8 mouse cellular contexts compared by ENCODE assay signal in the genomic region with DNA sequence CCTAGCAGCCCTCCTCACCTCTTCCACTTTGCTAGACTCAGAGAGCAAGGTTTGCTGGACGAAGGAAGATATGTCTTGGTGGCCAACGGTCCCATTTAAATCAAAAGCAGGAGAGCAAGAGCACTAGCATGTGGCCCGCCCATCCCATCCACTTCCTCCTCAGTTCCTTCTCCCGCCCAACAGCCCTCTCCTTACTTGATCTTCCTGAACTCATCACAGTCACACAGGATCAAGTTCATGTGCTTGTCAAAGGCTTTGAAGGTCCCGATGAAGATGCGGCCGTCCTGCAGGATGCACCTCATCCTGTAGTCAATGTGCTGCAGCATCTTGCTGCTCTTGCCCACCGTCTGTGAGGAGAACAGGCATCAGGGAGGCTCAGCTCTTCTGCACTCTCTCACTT. TPM values are rescaled to one million over a fixed set of nuclear protein-coding genes. Genes with fewer than 3 reads are reported as not detected.
DNase-seq lines count a peak whose midpoint lies in the region; ATAC-seq and TF ChIP-seq lines count a peak whose summit lies in the region.

No protein-coding gene starts in this region.

- H3K36me3 ChIP-seq in heart, adult 2 months (ENCODE audit: control insufficient read depth, insufficient read depth, low read length): peaks cover 29% of the 10 kb centered on the region
- H3K36me3 ChIP-seq in embryonic facial prominence, embryonic 10.5 days (replicated peaks): peaks cover 55% of the 10 kb centered on the region
- peaks cover 52% of the 10 kb centered on the region for H3K36me3 ChIP-seq in hindbrain, embryonic 14.5 days (replicated peaks; ENCODE audit: control insufficient read depth, insufficient read depth)
- peaks cover 34% of the 10 kb centered on the region for H3K36me3 ChIP-seq in midbrain, embryonic 11.5 days (ENCODE audit: control insufficient read depth, insufficient read depth, low read length)

- no peak overlapping the region for H3K4me3 ChIP-seq in heart, adult 2 months
- H3K4me3 ChIP-seq in embryonic facial prominence, embryonic 10.5 days: peak overlapping the region; percentile 100
- no peak overlapping the region for H3K4me3 ChIP-seq in hindbrain, embryonic 14.5 days (replicated peaks; ENCODE audit: low read length)
- H3K4me3 ChIP-seq in midbrain, embryonic 11.5 days (ENCODE audit: low read depth, low read length): no peak overlapping the region

- TF ChIP-seq POLR2A in heart, adult 2 months (IDR thresholded peaks at IDR 0.05; ENCODE audit: insufficient read depth, low read depth, low read length): no peak

- intact Hi-C loops in heart, adult 2 months (cut with DNase I): loop anchor here (5.0 kb wide), 2 partner anchors 95 to 375 kb away; partner anchors contain the start of genes Nop56 and Stk35
- intact Hi-C loops in heart, postnatal 25 days (cut with DNase I): loop anchor here (10.0 kb wide), 1 partner anchor 238 kb away; no protein-coding TSS in a partner anchor

- peaks cover 9% of the 10 kb centered on the region for H3K4me1 ChIP-seq in heart, adult 2 months (ENCODE audit: control insufficient read depth, insufficient read depth, low read length)
- peaks cover 17% of the 10 kb centered on the region for H3K4me1 ChIP-seq in embryonic facial prominence, embryonic 10.5 days
- peaks cover 19% of the 10 kb centered on the region for H3K4me1 ChIP-seq in hindbrain, embryonic 14.5 days (replicated peaks; ENCODE audit: control insufficient read depth, insufficient read depth, low read length)
- peaks cover 12% of the 10 kb centered on the region for H3K4me1 ChIP-seq in midbrain, embryonic 11.5 days (ENCODE audit: control insufficient read depth, insufficient read depth, low read length)

- no peak for TF ChIP-seq CTCF in heart, adult 2 months (IDR thresholded peaks at IDR 0.05)

- 0 out of 2 replicates have a peak overlapping the region, but pooled peaks have one; percentile 36 for H3K9ac ChIP-seq in heart, adult 2 months (ENCODE audit: low read depth, low read length)
- H3K9ac ChIP-seq in hindbrain, embryonic 14.5 days: peak overlapping the region; percentile 98
- H3K9ac ChIP-seq in midbrain, embryonic 11.5 days (ENCODE audit: low read length): peak overlapping the region; percentile 100; the same call in 1 of the 2 replicates

- ATAC-seq in hindbrain, embryonic 14.5 days (ENCODE audit: low FRiP score): no peak
- ATAC-seq in midbrain, embryonic 11.5 days (ENCODE audit: low FRiP score): no peak

- no peaks in the 10 kb centered on the region for H3K9me3 ChIP-seq in embryonic facial prominence, embryonic 10.5 days
- no peaks in the 10 kb centered on the region for H3K9me3 ChIP-seq in hindbrain, embryonic 14.5 days (ENCODE audit: control insufficient read depth, low read length)
- no peaks in the 10 kb centered on the region for H3K9me3 ChIP-seq in midbrain, embryonic 11.5 days (ENCODE audit: control insufficient read depth, low read length)

- no peak for DNase-seq in heart, adult 2 months
- DNase-seq in heart, postnatal 25 days (ENCODE audit: low spot score): no peak
- DNase-seq in embryonic facial prominence, embryonic 10.5 days (ENCODE audit: low spot score): no peak
- no peak for DNase-seq in hindbrain, embryonic 14.5 days (ENCODE audit: low spot score)
- DNase-seq in midbrain, embryonic 11.5 days (ENCODE audit: low spot score, missing footprints): peak; percentile 78
- no peak for DNase-seq in adrenal gland, adult 2 months
- DNase-seq in right cerebral cortex, postnatal 4 days: no peak
- DNase-seq in kidney, postnatal 14 days: no peak

- peak overlapping the region; percentile 75; the same call in 1 of the 2 replicates for H3K4me2 ChIP-seq in hindbrain, embryonic 14.5 days (replicated peaks)
- H3K4me2 ChIP-seq in midbrain, embryonic 11.5 days: peak overlapping the region; percentile 77

- no peaks in the 10 kb centered on the region for H3K27me3 ChIP-seq in heart, adult 2 months (ENCODE audit: control insufficient read depth, insufficient read depth, low read length)
- H3K27me3 ChIP-seq in embryonic facial prominence, embryonic 10.5 days (replicated peaks; ENCODE audit: low read depth, poor library complexity, severe bottlenecking): no peaks in the 10 kb centered on the region
- H3K27me3 ChIP-seq in hindbrain, embryonic 14.5 days (ENCODE audit: control insufficient read depth, insufficient read depth, low read length): no peaks in the 10 kb centered on the region
- no peaks in the 10 kb centered on the region for H3K27me3 ChIP-seq in midbrain, embryonic 11.5 days (ENCODE audit: control insufficient read depth, insufficient read depth, low read length)

- peaks cover 4% of the 10 kb centered on the region; the same call in 1 of the 2 replicates for H3K79me2 ChIP-seq in heart, adult 2 months (replicated peaks; ENCODE audit: control insufficient read depth, insufficient read depth, low read length)

- H3K27ac ChIP-seq in heart, adult 2 months: no peak overlapping the region
- H3K27ac ChIP-seq in embryonic facial prominence, embryonic 10.5 days (replicated peaks): no peak overlapping the region
- H3K27ac ChIP-seq in hindbrain, embryonic 14.5 days: no peak overlapping the region
- no peak overlapping the region for H3K27ac ChIP-seq in midbrain, embryonic 11.5 days (ENCODE audit: low read depth, low read length)

- TF ChIP-seq EP300 in heart, adult 2 months (IDR thresholded peaks at IDR 0.05; ENCODE audit: insufficient read depth, low read depth, low read length): no peak

- 40% methylated on average over 8 of the region's 8 CpGs for WGBS in heart, adult 2 months
- WGBS in embryonic facial prominence, embryonic 10.5 days: 80% methylated on average over 8 of the region's 8 CpGs
- 79% methylated on average over 8 of the region's 8 CpGs for WGBS in hindbrain, embryonic 14.5 days
- WGBS in midbrain, embryonic 11.5 days: 83% methylated on average over 8 of the region's 8 CpGs

RNA-seq across cellular contexts. Expression of gene Snrpb, which starts 2.4 kb away (rescaled TPM):
- total RNA-seq in heart, adult 2 months (2021): 100 to 1,000 TPM; 124 to 141 TPM
- 110 and 135 TPM in 2 replicates for polyA plus RNA-seq in heart, adult 2 months (2012; rRNA removed)
- 100 to 1,000 TPM; 145 to 146 TPM for total RNA-seq in heart, postnatal 25 days (2021)
- polyA plus RNA-seq in embryonic facial prominence, embryonic 10.5 days (2016; fragmentation: Nextera tagmentation; extraction: Ambion mirVana): 898 and 946 TPM in 2 replicates
- 296 and 309 TPM in 2 replicates for polyA plus RNA-seq in hindbrain, embryonic 14.5 days (2014; fragmentation: Nextera tagmentation; extraction: Ambion mirVana)
- polyA plus RNA-seq in midbrain, embryonic 11.5 days (2014; fragmentation: Nextera tagmentation; extraction: Ambion mirVana): 725 and 751 TPM in 2 replicates
- total RNA-seq in adrenal gland, adult 2 months (2021): 100 to 1,000 TPM; 112 to 187 TPM
- 350 and 452 TPM in 2 replicates for polyA plus RNA-seq in adrenal gland, adult 2 months (2012; rRNA removed)

RNA-seq across cellular contexts. Expression of gene Tmc2, which starts 18.2 kb away (rescaled TPM):
- not detected for total RNA-seq in heart, adult 2 months (2021)
- not detected in 2 replicates for polyA plus RNA-seq in heart, adult 2 months (2012; rRNA removed)
- not detected for total RNA-seq in heart, postnatal 25 days (2021)
- not detected in 2 replicates for polyA plus RNA-seq in embryonic facial prominence, embryonic 10.5 days (2016; fragmentation: Nextera tagmentation; extraction: Ambion mirVana)
- not detected in 2 replicates for polyA plus RNA-seq in hindbrain, embryonic 14.5 days (2014; fragmentation: Nextera tagmentation; extraction: Ambion mirVana)
- not detected in 2 replicates for polyA plus RNA-seq in midbrain, embryonic 11.5 days (2014; fragmentation: Nextera tagmentation; extraction: Ambion mirVana)
- not detected for total RNA-seq in adrenal gland, adult 2 months (2021)
- polyA plus RNA-seq in adrenal gland, adult 2 months (2012; rRNA removed): not detected in 2 replicates

Comparison
In these comparisons a context has a peak if more than half of its experiments do, and no peak if none do; other contexts are left out.
1. H3K9ac ChIP-seq: peak in every context shown above with its lines; median percentile 100 in midbrain, embryonic 11.5 days; 98 in hindbrain, embryonic 14.5 days; 36 in heart, adult 2 months.